Mouse (Mus musculus) spleen, adult 2 months (tissue): Measurements from ENCODE around the gene Kcnc1.

Experiments used
- CTCF ChIP-seq: fragments of 200-500 bp; IDR thresholded peaks from 2 replicates; pipeline ENCODE4 v1.5.1; 2011; ENCODE audit warnings: mild to moderate bottlenecking, inconsistent platforms; ENCODE audit not compliant: insufficient read depth, insufficient read length, insufficient replicate concordance; ENCODE audit errors: extremely low read depth
- POLR2A ChIP-seq: fragments of 200-500 bp; IDR thresholded peaks from 2 replicates; pipeline ENCODE4 v1.6.1; 2011; ENCODE audit warnings: low read depth, low read length, inconsistent platforms

DNA sequence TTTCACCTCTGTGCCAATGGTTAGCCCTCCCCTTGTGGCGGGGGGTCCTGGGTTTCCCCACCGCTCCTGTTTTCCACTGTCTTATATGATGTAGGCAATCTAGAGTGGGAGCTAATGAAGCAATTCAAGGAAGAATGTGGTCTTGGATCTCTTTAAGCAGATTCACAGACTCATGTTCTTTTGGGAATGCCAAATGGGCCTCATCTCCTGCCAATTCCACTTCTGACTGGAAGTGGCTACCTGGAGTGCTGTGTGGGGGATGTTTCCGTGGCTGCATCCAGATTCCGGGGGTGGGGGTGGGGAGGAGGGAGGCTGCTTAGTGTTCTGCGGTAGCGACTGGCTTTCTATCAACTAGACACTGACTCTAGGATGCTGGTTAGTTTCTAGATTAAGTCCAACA, 83.5 kb downstream of the Kcnc1 start:
- TF ChIP-seq CTCF (no peak), POLR2A (no peak)
